Mouse (Mus musculus) G1E (cell line): Measurements from ENCODE around the gene Ifngr2.

ENCODE experiments used
- CTCF ChIP-seq: IDR thresholded peaks from 2 replicates; pipeline ENCODE4 v1.5.1; 2012; ENCODE audit warnings: low read depth, low read length, inconsistent platforms, mixed read lengths
- GATA1 ChIP-seq: IDR thresholded peaks from 2 replicates; pipeline ENCODE4 v1.6.1; 2012; ENCODE audit warnings: borderline replicate concordance, low read length, inconsistent platforms, mixed read lengths
- GATA2 ChIP-seq: IDR thresholded peaks from 2 replicates; pipeline ENCODE4 v1.6.1; 2012; ENCODE audit warnings: low read depth, low read length, inconsistent platforms, borderline replicate concordance
- POLR2AphosphoS5 ChIP-seq: IDR thresholded peaks from 2 replicates; pipeline ENCODE4 v1.6.1; 2012; ENCODE audit warnings: low read depth, low read length, inconsistent platforms; ENCODE audit not compliant: insufficient replicate concordance
- TAL1 ChIP-seq: conservative IDR thresholded peaks from 2 replicates; pipeline ENCODE4 v1.6.1; 2012; ENCODE audit warnings: low read depth, low read length, inconsistent platforms, mixed read lengths

GRCm38 (mm10) chr16:91526274-91526673, 20.6 kb upstream of the Ifngr2 start:
- TF ChIP-seq CTCF = no peak
- no peak for TF ChIP-seq POLR2AphosphoS5
- TF ChIP-seq TAL1 = no peak
- TF ChIP-seq GATA1 = no peak
- TF ChIP-seq GATA2 = no peak
